Mouse (Mus musculus): ENCODE measurements around the gene Agfg1. TPM values are rescaled to one million over a fixed set of nuclear protein-coding genes. Genes with fewer than 3 reads are reported as not detected.

The Agfg1 gene
- polyA plus RNA-seq, 1 experiment: 21.7 TPM

DNA sequence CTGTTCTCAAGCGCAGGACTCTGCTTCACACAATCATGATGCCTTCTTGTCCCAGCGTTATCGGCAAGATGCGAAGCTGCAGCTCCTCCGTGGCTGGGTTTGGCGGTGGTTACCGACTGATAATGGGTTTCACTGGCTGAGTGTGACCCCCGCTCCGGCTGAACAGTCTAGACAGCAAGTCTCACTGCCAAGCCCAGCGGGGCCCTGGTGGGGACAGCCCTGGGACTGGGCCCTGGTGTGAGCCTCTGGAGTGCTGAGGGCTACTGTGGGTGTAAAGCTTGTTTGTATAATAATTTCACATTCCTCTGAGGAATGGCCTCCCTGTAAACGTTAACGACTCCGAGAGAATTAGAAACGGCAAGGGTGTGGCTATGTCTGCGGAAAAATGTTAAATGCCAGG, 19.1 kb upstream of the Agfg1 start:
- H3K36me3 ChIP-seq (ENCODE audit: control insufficient read depth, insufficient read depth): no peaks in the 10 kb centered on the region
- TF ChIP-seq USF1 (IDR thresholded peaks at IDR 0.05; ENCODE audit: low read depth) (no peak), POLR2A (IDR thresholded peaks at IDR 0.05; ENCODE audit: insufficient read length, low read depth) (no peak), REST (IDR thresholded peaks at IDR 0.05; ENCODE audit: insufficient read depth, insufficient read length) (no peak), TCF3 (IDR thresholded peaks at IDR 0.05; ENCODE audit: insufficient read length, low read depth) (no peak), MYOG (IDR thresholded peaks at IDR 0.05; ENCODE audit: control insufficient read depth in 1 of 3, insufficient read depth in 1 of 3, insufficient read length in 2 of 3, low read depth in 2 of 3) (no peak), TCF12 (IDR thresholded peaks at IDR 0.05; ENCODE audit: insufficient read depth, poor library complexity, severe bottlenecking) (no peak)
- H3K4me3 ChIP-seq: no peak overlapping the region
- H3ac ChIP-seq (ENCODE audit: control insufficient read depth, insufficient read length): no peak overlapping the region
- no peaks in the 10 kb centered on the region for H3K79me2 ChIP-seq (ENCODE audit: control insufficient read depth, insufficient read depth)
- H3K4me2 ChIP-seq (ENCODE audit: low read depth): no peak overlapping the region
- H3K27me3 ChIP-seq (ENCODE audit: control insufficient read depth, insufficient read depth, insufficient read length): no peaks in the 10 kb centered on the region

- Histone ChIP-seq H3K36me3 (ENCODE audit: control insufficient read depth, insufficient read depth) (no peaks in the 10 kb centered on the region), H3K27me3 (ENCODE audit: control insufficient read depth, insufficient read depth, insufficient read length) (no peaks in the 10 kb centered on the region), H3K79me2 (ENCODE audit: control insufficient read depth, insufficient read depth) (no peaks in the 10 kb centered on the region), H3ac (ENCODE audit: control insufficient read depth, insufficient read length) (no peak overlapping the region), H3K4me2 (ENCODE audit: low read depth) (no peak overlapping the region), H3K4me3 (no peak overlapping the region)
- TF ChIP-seq TCF12 (IDR thresholded peaks at IDR 0.05; ENCODE audit: insufficient read depth, poor library complexity, severe bottlenecking): no peak
- no peak for TF ChIP-seq MYOD1 (IDR thresholded peaks at IDR 0.05; ENCODE audit: control insufficient read depth in 1 of 3, insufficient read length in 2 of 3, low read depth in 2 of 3)
- TF ChIP-seq REST (IDR thresholded peaks at IDR 0.05; ENCODE audit: insufficient read depth, insufficient read length): no peak
- TF ChIP-seq POLR2A (IDR thresholded peaks at IDR 0.05; ENCODE audit: insufficient read length, low read depth): no peak
- TF ChIP-seq CEBPB (IDR thresholded peaks at IDR 0.05; ENCODE audit: insufficient read depth, poor library complexity, severe bottlenecking): no peak
- TF ChIP-seq MAX (IDR thresholded peaks at IDR 0.05; ENCODE audit: low read depth): no peak
- no peak for TF ChIP-seq TCF3 (IDR thresholded peaks at IDR 0.05; ENCODE audit: insufficient read length, low read depth)
- TF ChIP-seq E2F4 (IDR thresholded peaks at IDR 0.05; ENCODE audit: insufficient read depth): no peak
Observed at GRCm38 (mm10) chr1:82820626-82821186, 18.6 kb upstream of the Agfg1 start.

- H3K4me3 ChIP-seq: no peak overlapping the region
- H3K27me3 ChIP-seq (ENCODE audit: control insufficient read depth, insufficient read depth, insufficient read length): no peaks in the 10 kb centered on the region
- no peaks in the 10 kb centered on the region for H3K36me3 ChIP-seq (ENCODE audit: control insufficient read depth, insufficient read depth)
- no peak overlapping the region for H3K4me2 ChIP-seq (ENCODE audit: low read depth)
- no peak overlapping the region for H3ac ChIP-seq (ENCODE audit: control insufficient read depth, insufficient read length)
- TF ChIP-seq MYOD1 (IDR thresholded peaks at IDR 0.05; ENCODE audit: control insufficient read depth in 1 of 3, insufficient read length in 2 of 3, low read depth in 2 of 3) (no peak), TCF12 (IDR thresholded peaks at IDR 0.05; ENCODE audit: insufficient read depth, poor library complexity, severe bottlenecking) (no peak), TCF3 (IDR thresholded peaks at IDR 0.05; ENCODE audit: insufficient read length, low read depth) (no peak), E2F4 (IDR thresholded peaks at IDR 0.05; ENCODE audit: insufficient read depth) (no peak), CEBPB (IDR thresholded peaks at IDR 0.05; ENCODE audit: insufficient read depth, poor library complexity, severe bottlenecking) (no peak), USF1 (IDR thresholded peaks at IDR 0.05; ENCODE audit: low read depth) (no peak), POLR2A (IDR thresholded peaks at IDR 0.05; ENCODE audit: insufficient read length, low read depth) (no peak), MYOG (IDR thresholded peaks at IDR 0.05; ENCODE audit: control insufficient read depth in 1 of 3, insufficient read depth in 1 of 3, insufficient read length in 2 of 3, low read depth in 2 of 3) (no peak), POLR2AphosphoS2 (IDR thresholded peaks at IDR 0.05; ENCODE audit: insufficient read length, low read depth) (no peak), MAX (IDR thresholded peaks at IDR 0.05; ENCODE audit: low read depth) (no peak), REST (IDR thresholded peaks at IDR 0.05; ENCODE audit: insufficient read depth, insufficient read length) (no peak), SRF (IDR thresholded peaks at IDR 0.05; ENCODE audit: control insufficient read depth, insufficient read length, low read depth) (no peak)
- H3K79me2 ChIP-seq (ENCODE audit: control insufficient read depth, insufficient read depth): no peaks in the 10 kb centered on the region
Observed at GRCm38 (mm10) chr1:82821846-82822245, 17.4 kb upstream of the Agfg1 start.

DNA sequence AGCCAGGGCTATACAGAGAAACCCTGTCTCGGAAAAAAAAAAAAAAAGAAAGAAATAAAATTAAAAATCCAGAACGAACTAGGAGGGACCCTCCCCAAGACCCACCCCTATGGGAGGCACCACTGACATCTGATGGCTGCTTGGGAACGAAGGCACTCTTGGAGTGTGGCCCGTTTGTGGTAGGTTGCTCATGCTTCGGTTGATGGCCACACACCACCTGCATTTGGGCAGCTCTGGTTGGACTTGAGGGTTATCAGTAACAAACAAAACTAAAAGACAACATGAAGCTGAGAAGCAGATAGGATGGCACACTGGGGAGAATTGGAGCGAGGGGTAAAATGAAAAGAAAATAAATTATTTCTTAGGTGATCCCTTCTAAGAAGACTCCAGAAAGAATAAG, 15.1 kb upstream of the Agfg1 start:
- no peaks in the 10 kb centered on the region for H3K79me2 ChIP-seq (ENCODE audit: control insufficient read depth, insufficient read depth)
- H3K4me2 ChIP-seq (ENCODE audit: low read depth): no peak overlapping the region
- H3ac ChIP-seq (ENCODE audit: control insufficient read depth, insufficient read length): no peak overlapping the region
- H3K27me3 ChIP-seq (ENCODE audit: control insufficient read depth, insufficient read depth, insufficient read length): no peaks in the 10 kb centered on the region
- no peaks in the 10 kb centered on the region for H3K36me3 ChIP-seq (ENCODE audit: control insufficient read depth, insufficient read depth)
- H3K4me3 ChIP-seq: no peak overlapping the region
- no peak for TF ChIP-seq USF1 (IDR thresholded peaks at IDR 0.05; ENCODE audit: low read depth)
- no peak for TF ChIP-seq MYOG (IDR thresholded peaks at IDR 0.05; ENCODE audit: control insufficient read depth in 1 of 3, insufficient read depth in 1 of 3, insufficient read length in 2 of 3, low read depth in 2 of 3)
- TF ChIP-seq POLR2AphosphoS2 (IDR thresholded peaks at IDR 0.05; ENCODE audit: insufficient read length, low read depth): no peak
- TF ChIP-seq E2F4 (IDR thresholded peaks at IDR 0.05; ENCODE audit: insufficient read depth): no peak
- TF ChIP-seq TCF12 (IDR thresholded peaks at IDR 0.05; ENCODE audit: insufficient read depth, poor library complexity, severe bottlenecking): no peak
- TF ChIP-seq MYOD1 (IDR thresholded peaks at IDR 0.05; ENCODE audit: control insufficient read depth in 1 of 3, insufficient read length in 2 of 3, low read depth in 2 of 3): no peak

- Histone ChIP-seq H3K36me3 (ENCODE audit: control insufficient read depth, insufficient read depth) (no peaks in the 10 kb centered on the region), H3K79me2 (ENCODE audit: control insufficient read depth, insufficient read depth) (no peaks in the 10 kb centered on the region), H3K4me2 (ENCODE audit: low read depth) (no peak overlapping the region), H3ac (ENCODE audit: control insufficient read depth, insufficient read length) (no peak overlapping the region), H3K4me3 (no peak overlapping the region), H3K27me3 (ENCODE audit: control insufficient read depth, insufficient read depth, insufficient read length) (no peaks in the 10 kb centered on the region)
- TF ChIP-seq E2F4 (IDR thresholded peaks at IDR 0.05; ENCODE audit: insufficient read depth) (no peak), TCF12 (IDR thresholded peaks at IDR 0.05; ENCODE audit: insufficient read depth, poor library complexity, severe bottlenecking) (no peak), MYOG (IDR thresholded peaks at IDR 0.05; ENCODE audit: control insufficient read depth in 1 of 3, insufficient read depth in 1 of 3, insufficient read length in 2 of 3, low read depth in 2 of 3) (no peak), MAX (IDR thresholded peaks at IDR 0.05; ENCODE audit: low read depth) (no peak), POLR2A (IDR thresholded peaks at IDR 0.05; ENCODE audit: insufficient read length, low read depth) (no peak), MYOD1 (IDR thresholded peaks at IDR 0.05; ENCODE audit: control insufficient read depth in 1 of 3, insufficient read length in 2 of 3, low read depth in 2 of 3) (no peak), TCF3 (IDR thresholded peaks at IDR 0.05; ENCODE audit: insufficient read length, low read depth) (no peak), CEBPB (IDR thresholded peaks at IDR 0.05; ENCODE audit: insufficient read depth, poor library complexity, severe bottlenecking) (no peak), SRF (IDR thresholded peaks at IDR 0.05; ENCODE audit: control insufficient read depth, insufficient read length, low read depth) (no peak), POLR2AphosphoS2 (IDR thresholded peaks at IDR 0.05; ENCODE audit: insufficient read length, low read depth) (no peak), USF1 (IDR thresholded peaks at IDR 0.05; ENCODE audit: low read depth) (no peak), REST (IDR thresholded peaks at IDR 0.05; ENCODE audit: insufficient read depth, insufficient read length) (no peak)
Observed at GRCm38 (mm10) chr1:82825256-82825655, 14.0 kb upstream of the Agfg1 start.

Measured in myocyte (in vitro differentiated cells).